Mouse (Mus musculus): ENCODE measurements around the gene Sox2. TPM values are rescaled to one million over a fixed set of nuclear protein-coding genes. Genes with fewer than 3 reads are reported as not detected.

Sox2 gene
- total RNA-seq, 4 experiments from 2014 or later: 0.20 TPM; not detected in 3

Small RNAs within 50 kb of the gene (microRNA-seq; reads per million reads assigned to microRNA genes)
- not detected for gene Mir1897

Measured in heart, adult 8-10 months (tissue).